Mouse (Mus musculus): Measurements from ENCODE around the gene Cachd1. TPM values are rescaled to one million over a fixed set of nuclear protein-coding genes. Genes with fewer than 3 reads are reported as not detected.

The Cachd1 gene
- polyA plus RNA-seq, 1 experiment, result 6.3 TPM

DNA sequence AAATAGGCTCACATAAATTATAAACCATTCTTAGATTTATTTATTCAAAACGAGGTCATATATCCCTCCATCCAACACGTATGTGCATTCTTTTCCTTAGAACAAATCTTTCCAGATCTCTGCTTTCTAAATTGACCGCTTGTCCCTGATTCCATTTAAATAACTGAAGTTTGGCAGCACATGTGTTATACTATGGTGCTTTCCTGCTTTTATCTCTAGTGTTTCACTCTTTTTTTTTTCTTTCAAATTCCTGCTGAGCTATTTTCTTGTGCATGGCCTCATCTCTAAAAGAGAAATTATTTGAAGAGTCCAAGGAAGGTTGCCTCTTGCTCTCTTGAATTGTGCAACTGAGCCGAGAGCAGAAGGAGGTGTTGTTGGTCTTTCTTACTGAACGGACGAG is 147.1 kb downstream of the Cachd1 start:
- Histone ChIP-seq H3K4me1 (ENCODE audit: control insufficient read depth, insufficient read depth, low read length) (no peaks in the 10 kb centered on the region), H3K27ac (ENCODE audit: insufficient read depth, low read length) (no peak overlapping the region), H3K27me3 (ENCODE audit: control insufficient read depth, insufficient read depth, low read length, poor library complexity, severe bottlenecking) (no peaks in the 10 kb centered on the region), H3K4me3 (ENCODE audit: low read depth, low read length) (no peak overlapping the region), H3K36me3 (ENCODE audit: control insufficient read depth, insufficient read depth, low read length, poor library complexity, severe bottlenecking) (no peaks in the 10 kb centered on the region), H3K9me3 (replicated peaks; ENCODE audit: control insufficient read depth, insufficient read depth, low read length, poor library complexity, severe bottlenecking) (no peaks in the 10 kb centered on the region), H3K9ac (ENCODE audit: low read depth, poor library complexity, severe bottlenecking) (no peak overlapping the region)
- TF ChIP-seq CTCF (IDR thresholded peaks at IDR 0.05; ENCODE audit: low read depth, low read length), result no peak
- no peak for TF ChIP-seq EP300 (IDR thresholded peaks at IDR 0.05; ENCODE audit: insufficient read depth, low read depth, low read length)
- TF ChIP-seq POLR2A (IDR thresholded peaks at IDR 0.05; ENCODE audit: insufficient read depth, low read length), result no peak

DNA sequence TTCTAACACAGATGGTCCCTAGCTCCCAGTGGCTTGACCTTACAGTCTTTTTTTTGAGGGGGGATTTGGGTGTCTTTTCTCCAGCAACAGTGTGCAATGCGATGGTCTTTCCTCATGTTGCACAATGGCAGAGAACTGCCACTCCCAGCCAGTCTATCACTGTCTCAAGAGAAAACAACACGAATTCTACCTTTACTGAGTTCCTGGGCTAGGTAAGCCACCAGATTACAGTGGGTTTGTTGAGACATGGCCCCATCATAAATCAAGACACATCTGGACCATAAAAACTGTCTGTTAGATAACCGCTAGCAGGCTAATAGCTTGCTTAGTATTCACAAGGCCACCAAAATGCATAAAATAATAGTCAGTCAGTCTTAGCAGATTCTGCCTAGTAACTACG is 147.8 kb downstream of the Cachd1 start:
- Histone ChIP-seq H3K27ac (ENCODE audit: insufficient read depth, low read length) (no peak overlapping the region), H3K4me3 (ENCODE audit: low read depth, low read length) (no peak overlapping the region), H3K27me3 (ENCODE audit: control insufficient read depth, insufficient read depth, low read length, poor library complexity, severe bottlenecking) (no peaks in the 10 kb centered on the region), H3K36me3 (ENCODE audit: control insufficient read depth, insufficient read depth, low read length, poor library complexity, severe bottlenecking) (no peaks in the 10 kb centered on the region), H3K9me3 (replicated peaks; ENCODE audit: control insufficient read depth, insufficient read depth, low read length, poor library complexity, severe bottlenecking) (no peaks in the 10 kb centered on the region), H3K4me1 (ENCODE audit: control insufficient read depth, insufficient read depth, low read length) (no peaks in the 10 kb centered on the region), H3K9ac (ENCODE audit: low read depth, poor library complexity, severe bottlenecking) (no peak overlapping the region)
- TF ChIP-seq EP300 (IDR thresholded peaks at IDR 0.05; ENCODE audit: insufficient read depth, low read depth, low read length) (no peak), POLR2A (IDR thresholded peaks at IDR 0.05; ENCODE audit: insufficient read depth, low read length) (no peak), CTCF (IDR thresholded peaks at IDR 0.05; ENCODE audit: low read depth, low read length) (no peak)

DNA sequence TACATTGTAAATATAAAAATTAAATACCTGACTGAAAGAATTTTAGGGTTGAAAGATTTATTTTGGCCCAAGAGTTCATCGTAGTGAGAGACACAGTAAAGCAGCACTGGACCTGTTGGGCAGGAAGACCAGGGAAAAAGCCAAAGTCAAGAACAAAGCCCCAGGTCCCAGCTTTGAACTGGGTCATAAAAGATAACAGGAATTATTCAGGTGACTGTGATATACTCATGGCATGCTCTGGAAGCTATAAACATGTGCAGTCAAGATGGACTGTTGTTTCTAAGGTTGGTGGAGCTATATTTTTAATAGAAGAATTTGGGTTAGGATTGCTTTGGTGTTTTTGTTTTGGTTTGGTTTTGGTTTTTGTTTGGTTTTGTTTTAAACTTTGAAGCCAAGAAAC is 148.7 kb downstream of the Cachd1 start:
- Histone ChIP-seq H3K9ac (ENCODE audit: low read depth, poor library complexity, severe bottlenecking) (no peak overlapping the region), H3K9me3 (replicated peaks; ENCODE audit: control insufficient read depth, insufficient read depth, low read length, poor library complexity, severe bottlenecking) (no peaks in the 10 kb centered on the region), H3K27ac (ENCODE audit: insufficient read depth, low read length) (no peak overlapping the region), H3K4me3 (ENCODE audit: low read depth, low read length) (no peak overlapping the region), H3K4me1 (ENCODE audit: control insufficient read depth, insufficient read depth, low read length) (no peaks in the 10 kb centered on the region), H3K27me3 (ENCODE audit: control insufficient read depth, insufficient read depth, low read length, poor library complexity, severe bottlenecking) (no peaks in the 10 kb centered on the region), H3K36me3 (ENCODE audit: control insufficient read depth, insufficient read depth, low read length, poor library complexity, severe bottlenecking) (no peaks in the 10 kb centered on the region)
- no peak for TF ChIP-seq EP300 (IDR thresholded peaks at IDR 0.05; ENCODE audit: insufficient read depth, low read depth, low read length)
- TF ChIP-seq POLR2A (IDR thresholded peaks at IDR 0.05; ENCODE audit: insufficient read depth, low read length), result no peak
- TF ChIP-seq CTCF (IDR thresholded peaks at IDR 0.05; ENCODE audit: low read depth, low read length), result no peak

DNA sequence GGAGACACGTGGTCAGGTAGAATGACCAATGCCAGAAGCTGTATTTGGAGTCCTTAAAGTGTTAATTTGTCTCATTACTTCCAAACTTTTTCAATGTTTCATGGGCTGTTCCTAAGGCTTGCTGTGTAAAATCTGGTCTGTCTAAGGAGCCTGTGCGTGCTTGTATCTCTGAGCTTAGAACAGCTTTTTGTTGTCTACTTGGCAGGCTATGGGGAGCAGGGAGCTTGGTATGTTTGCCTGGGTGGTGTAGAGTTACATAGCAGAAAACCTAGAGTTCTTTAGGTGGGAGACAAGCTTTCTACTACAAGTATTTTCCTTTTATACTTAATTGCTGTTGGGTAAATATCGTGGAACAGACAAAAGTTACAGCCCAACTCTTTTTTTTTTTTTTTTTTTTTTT is 150.1 kb downstream of the Cachd1 start:
- Histone ChIP-seq H3K36me3 (ENCODE audit: control insufficient read depth, insufficient read depth, low read length, poor library complexity, severe bottlenecking) (no peaks in the 10 kb centered on the region), H3K27me3 (ENCODE audit: control insufficient read depth, insufficient read depth, low read length, poor library complexity, severe bottlenecking) (no peaks in the 10 kb centered on the region), H3K4me3 (ENCODE audit: low read depth, low read length) (no peak overlapping the region), H3K9ac (ENCODE audit: low read depth, poor library complexity, severe bottlenecking) (no peak overlapping the region), H3K27ac (ENCODE audit: insufficient read depth, low read length) (no peak overlapping the region), H3K4me1 (ENCODE audit: control insufficient read depth, insufficient read depth, low read length) (no peaks in the 10 kb centered on the region), H3K9me3 (replicated peaks; ENCODE audit: control insufficient read depth, insufficient read depth, low read length, poor library complexity, severe bottlenecking) (no peaks in the 10 kb centered on the region)
- TF ChIP-seq POLR2A (IDR thresholded peaks at IDR 0.05; ENCODE audit: insufficient read depth, low read length) (no peak), CTCF (IDR thresholded peaks at IDR 0.05; ENCODE audit: low read depth, low read length) (no peak), EP300 (IDR thresholded peaks at IDR 0.05; ENCODE audit: insufficient read depth, low read depth, low read length) (no peak)

DNA sequence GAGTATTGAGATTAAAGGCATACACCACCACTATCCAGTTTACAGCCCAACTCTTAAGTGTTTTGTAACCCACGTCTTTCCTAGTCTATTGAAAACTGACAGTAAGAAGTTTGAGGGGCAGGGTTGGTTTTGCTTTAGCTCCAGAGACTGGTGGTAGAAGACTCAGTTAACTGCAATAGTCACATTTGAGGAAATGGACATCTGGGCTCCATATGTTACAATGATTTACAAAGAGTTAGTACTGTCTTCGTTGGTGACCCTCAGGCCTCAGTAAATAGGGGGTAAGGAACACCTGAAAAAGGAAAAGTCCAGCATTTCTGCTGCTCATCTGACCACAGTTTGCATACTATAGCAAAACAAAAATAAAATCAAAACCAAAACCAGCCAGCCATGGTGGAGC is 150.6 kb downstream of the Cachd1 start:
- H3K36me3 ChIP-seq (ENCODE audit: control insufficient read depth, insufficient read depth, low read length, poor library complexity, severe bottlenecking), result no peaks in the 10 kb centered on the region
- H3K9me3 ChIP-seq (replicated peaks; ENCODE audit: control insufficient read depth, insufficient read depth, low read length, poor library complexity, severe bottlenecking), result no peaks in the 10 kb centered on the region
- H3K4me1 ChIP-seq (ENCODE audit: control insufficient read depth, insufficient read depth, low read length), result no peaks in the 10 kb centered on the region
- no peak overlapping the region for H3K4me3 ChIP-seq (ENCODE audit: low read depth, low read length)
- no peak overlapping the region for H3K27ac ChIP-seq (ENCODE audit: insufficient read depth, low read length)
- no peak overlapping the region for H3K9ac ChIP-seq (ENCODE audit: low read depth, poor library complexity, severe bottlenecking)
- no peaks in the 10 kb centered on the region for H3K27me3 ChIP-seq (ENCODE audit: control insufficient read depth, insufficient read depth, low read length, poor library complexity, severe bottlenecking)
- no peak for TF ChIP-seq POLR2A (IDR thresholded peaks at IDR 0.05; ENCODE audit: insufficient read depth, low read length)
- no peak for TF ChIP-seq EP300 (IDR thresholded peaks at IDR 0.05; ENCODE audit: insufficient read depth, low read depth, low read length)
- TF ChIP-seq CTCF (IDR thresholded peaks at IDR 0.05; ENCODE audit: low read depth, low read length), result no peak

DNA sequence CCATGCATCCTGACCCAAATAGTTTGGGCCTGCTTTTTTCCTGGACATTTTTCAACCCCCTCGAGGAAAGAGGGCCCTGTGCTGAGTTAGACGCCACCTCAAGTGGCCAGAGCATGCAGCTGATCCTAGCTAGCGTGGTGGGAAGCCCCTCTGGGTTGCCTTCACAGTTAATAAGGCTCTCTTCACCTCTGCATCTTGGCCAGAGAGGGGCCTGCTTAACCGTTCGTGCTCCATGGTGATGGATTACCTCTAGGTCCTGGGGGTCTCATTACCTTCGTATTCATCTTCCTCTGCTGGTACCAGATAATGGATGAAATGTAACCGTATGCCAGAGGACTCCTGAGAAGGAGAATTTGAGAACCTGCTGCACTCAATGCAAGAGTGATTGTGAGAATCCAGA is 167.2 kb downstream of the Cachd1 start:
- TF ChIP-seq POLR2A (IDR thresholded peaks at IDR 0.05; ENCODE audit: insufficient read depth, low read length) (no peak), CTCF (IDR thresholded peaks at IDR 0.05; ENCODE audit: low read depth, low read length) (no peak), EP300 (IDR thresholded peaks at IDR 0.05; ENCODE audit: insufficient read depth, low read depth, low read length) (no peak)
- H3K27ac ChIP-seq (ENCODE audit: insufficient read depth, low read length), result no peak overlapping the region
- H3K9me3 ChIP-seq (replicated peaks; ENCODE audit: control insufficient read depth, insufficient read depth, low read length, poor library complexity, severe bottlenecking), result peaks cover 2% of the 10 kb centered on the region; the same call in 1 of the 2 replicates
- no peaks in the 10 kb centered on the region for H3K27me3 ChIP-seq (ENCODE audit: control insufficient read depth, insufficient read depth, low read length, poor library complexity, severe bottlenecking)
- no peak overlapping the region for H3K9ac ChIP-seq (ENCODE audit: low read depth, poor library complexity, severe bottlenecking)
- no peak overlapping the region for H3K4me3 ChIP-seq (ENCODE audit: low read depth, low read length)
- H3K36me3 ChIP-seq (ENCODE audit: control insufficient read depth, insufficient read depth, low read length, poor library complexity, severe bottlenecking), result no peaks in the 10 kb centered on the region
- no peaks in the 10 kb centered on the region for H3K4me1 ChIP-seq (ENCODE audit: control insufficient read depth, insufficient read depth, low read length)
